Mouse (Mus musculus) brain, embryonic 14.5 days (tissue): ENCODE measurements around the gene 2210016F16Rik.

ENCODE experiments used
- CTCF ChIP-seq: fragments of 200-500 bp; IDR thresholded peaks from 2 replicates; pipeline ENCODE4 v1.5.1; 2012; ENCODE audit warnings: inconsistent platforms, mild to moderate bottlenecking, moderate library complexity, borderline replicate concordance; ENCODE audit not compliant: insufficient read depth, insufficient read length; ENCODE audit errors: extremely low read depth
- POLR2A ChIP-seq: fragments of 200-500 bp; IDR thresholded peaks from 2 replicates; pipeline ENCODE4 v1.6.1; 2012; ENCODE audit warnings: mild to moderate bottlenecking, inconsistent platforms, borderline replicate concordance; ENCODE audit not compliant: poor library complexity, insufficient read depth, insufficient read length, severe bottlenecking; ENCODE audit errors: extremely low read depth

- TF ChIP-seq CTCF (no peak), POLR2A (no peak)
These were observed 15.6 kb upstream of the 2210016F16Rik start for GRCm38 (mm10) chr13:58400576-58400975.
